8 mouse cellular contexts compared by ENCODE assay signal in the genomic region with DNA sequence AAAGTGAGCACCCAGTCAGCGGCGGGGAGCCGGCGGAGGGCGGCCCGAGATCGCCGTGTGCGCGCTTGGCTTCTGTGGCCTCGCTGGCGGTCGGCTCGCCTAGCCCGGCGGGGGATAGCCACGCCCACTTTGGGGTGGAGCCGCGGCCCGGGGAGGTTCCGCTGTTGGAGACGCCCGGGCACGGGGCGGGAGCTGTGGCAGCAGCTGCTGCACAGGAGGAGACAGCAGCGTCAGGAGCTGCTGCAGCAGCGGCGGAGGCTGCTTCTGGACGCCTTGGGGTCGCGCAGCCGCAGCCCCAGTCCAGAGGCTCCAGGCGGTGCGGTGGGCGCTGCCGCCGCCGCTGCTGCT. TPM values are rescaled to one million over a fixed set of nuclear protein-coding genes. Genes with fewer than 3 reads are reported as not detected.
DNase-seq lines count a peak whose midpoint lies in the region; ATAC-seq and TF ChIP-seq lines count a peak whose summit lies in the region.

Ttc7 (plus strand) TSS at position 181 of the 348 bp plus-strand sequence.

- no peak for TF ChIP-seq EP300 in MEL (IDR thresholded peaks at IDR 0.05; ENCODE audit: low read depth in 1 of 2, low read length in 2 of 2)
- TF ChIP-seq EP300 in lung, postnatal 0 days (IDR thresholded peaks at IDR 0.05), result no peak

- peak; percentile 96 for DNase-seq in MEL (ENCODE audit: low read depth, low spot score)
- DNase-seq in cerebellum, adult 2 months, result peak; percentile 87 to 89
- DNase-seq in forelimb bud, embryonic 11.5 days (ENCODE audit: low read depth, low spot score), result peak; percentile 91
- peak; percentile 96 for DNase-seq in layer of hippocampus, adult 9-11 months
- DNase-seq in lung, postnatal 0 days (ENCODE audit: low spot score), result peak; percentile 97
- DNase-seq in ovary, postnatal 14 days (ENCODE audit: low spot score), result peak; percentile 98
- peak; percentile 100 for DNase-seq in thymus, postnatal 14 days

- peak within 1 kb of the TSS; percentile 84 for H3K27ac ChIP-seq in MEL (ENCODE audit: control insufficient read depth, low read depth, low read length)
- H3K27ac ChIP-seq in cerebellum, adult 2 months (ENCODE audit: insufficient read depth, low read length), result no peak within 1 kb of the TSS
- peak within 1 kb of the TSS; percentile 98 for H3K27ac ChIP-seq in lung, postnatal 0 days (ENCODE audit: low read length)

- no peak for TF ChIP-seq RAD21 in MEL (IDR thresholded peaks at IDR 0.05; ENCODE audit: low read depth, low read length)

- no peak for TF ChIP-seq CTCF in MEL (IDR thresholded peaks at IDR 0.05 in 2 of 3, conservative IDR thresholded peaks at IDR 0.05 in 1 of 3; ENCODE audit: control insufficient read depth in 1 of 3, insufficient read depth in 1 of 3, low read depth in 2 of 3, low read length in 3 of 3, poor library complexity in 1 of 3, severe bottlenecking in 1 of 3)
- no peak for TF ChIP-seq CTCF in cerebellum, adult 2 months (IDR thresholded peaks at IDR 0.05; ENCODE audit: borderline replicate concordance, insufficient read depth, low read depth, low read length)
- TF ChIP-seq CTCF in lung, postnatal 0 days (IDR thresholded peaks at IDR 0.05), result no peak

- H3K27me3 ChIP-seq in MEL (ENCODE audit: control insufficient read depth in 1 of 2, insufficient read depth in 2 of 2, low read length in 2 of 2), result no peaks in the 10 kb centered on the region
- no peaks in the 10 kb centered on the region for H3K27me3 ChIP-seq in cerebellum, adult 2 months (ENCODE audit: control insufficient read depth, insufficient read depth, low read length)
- no peaks in the 10 kb centered on the region for H3K27me3 ChIP-seq in lung, postnatal 0 days (replicated peaks; ENCODE audit: insufficient read depth, low read length)

- peaks cover 12% of the 10 kb centered on the region for H3K79me2 ChIP-seq in MEL (ENCODE audit: control insufficient read depth, insufficient read depth, low read length, poor library complexity)

- peak within 1 kb of the TSS; percentile 79 to 93 for H3K4me3 ChIP-seq in MEL (ENCODE audit: control insufficient read depth in 1 of 2, insufficient read depth in 1 of 2, low read depth in 2 of 2, low read length in 2 of 2)
- H3K4me3 ChIP-seq in cerebellum, adult 2 months (replicated peaks; ENCODE audit: insufficient read depth, low read depth, low read length), result peak within 1 kb of the TSS; percentile 49
- peak within 1 kb of the TSS; percentile 78 for H3K4me3 ChIP-seq in lung, postnatal 0 days (ENCODE audit: low read depth, low read length)

- no peaks in the 10 kb centered on the region for H3K9me3 ChIP-seq in MEL (replicated peaks; ENCODE audit: insufficient read depth, low read length)
- H3K9me3 ChIP-seq in lung, postnatal 0 days (ENCODE audit: low read length), result no peaks in the 10 kb centered on the region

- peak within 1 kb of the TSS; percentile 93 for H3K9ac ChIP-seq in MEL (ENCODE audit: control insufficient read depth, low read depth, low read length, poor library complexity, severe bottlenecking)
- H3K9ac ChIP-seq in lung, postnatal 0 days (replicated peaks; ENCODE audit: low read depth), result peak within 1 kb of the TSS; percentile 96

- peak within 1 kb of the TSS; percentile 99 for H3K4me2 ChIP-seq in lung, postnatal 0 days (replicated peaks; ENCODE audit: low read depth, low read length)

- WGBS in cerebellum, adult 2 months, result under 1% methylated on average over 38 of the region's 38 CpGs
- WGBS in lung, postnatal 0 days, result under 1% methylated on average over 33 of the region's 38 CpGs

- H3K36me3 ChIP-seq in MEL (ENCODE audit: control insufficient read depth in 1 of 2, insufficient read depth in 2 of 2, low read length in 2 of 2), result 0 out of 4 replicates have a peak, but pooled peaks cover 0 to 4% of the 10 kb centered on the region in 2 experiments
- no peaks in the 10 kb centered on the region for H3K36me3 ChIP-seq in lung, postnatal 0 days (ENCODE audit: insufficient read depth, low read length)

- ATAC-seq in hematopoietic stem cell, adult 5-6 weeks (replicated peaks in 1 of 2; ENCODE audit: insufficient read depth in 1 of 2, low FRiP score in 2 of 2, low TSS enrichment in 1 of 2, low read depth in 1 of 2, poor library complexity in 2 of 2, severe bottlenecking in 2 of 2), result peak; percentile 64 to 77
- peak; percentile 95 for ATAC-seq in lung, postnatal 0 days

- TF ChIP-seq POLR2A in MEL (IDR thresholded peaks at IDR 0.05; ENCODE audit: control insufficient read depth in 1 of 2, insufficient read depth in 1 of 2, low read depth in 1 of 2, low read length in 2 of 2, poor library complexity in 1 of 2), result peak; percentile 72 to 84; a peak in 3 of 4 replicates
- TF ChIP-seq POLR2A in cerebellum, adult 2 months (IDR thresholded peaks at IDR 0.05; ENCODE audit: borderline replicate concordance, insufficient read depth, low read length), result no peak

- peaks cover 0 to 9% of the 10 kb centered on the region in 2 experiments; a peak in 2 of 4 replicates for H3K4me1 ChIP-seq in MEL (ENCODE audit: control insufficient read depth in 1 of 2, insufficient read depth in 2 of 2, low read length in 2 of 2)
- H3K4me1 ChIP-seq in cerebellum, adult 2 months (ENCODE audit: control insufficient read depth, insufficient read depth, low read length), result no peaks in the 10 kb centered on the region; the same call in 1 of the 2 replicates
- peaks cover 7% of the 10 kb centered on the region; the same call in 1 of the 2 replicates for H3K4me1 ChIP-seq in lung, postnatal 0 days (ENCODE audit: insufficient read depth, low read depth, low read length)

TF ChIP-seq in MEL, 35 proteins besides CTCF, POLR2A, EP300 and RAD21:
- TF ChIP-seq ZNF384 (IDR thresholded peaks at IDR 0.05; ENCODE audit: low read depth, low read length) (no peak), POLR2AphosphoS2 (IDR thresholded peaks at IDR 0.05; ENCODE audit: low read length) (peak; percentile 67; the same call in 1 of the 2 replicates), NRF1 (IDR thresholded peaks at IDR 0.05; ENCODE audit: insufficient read depth, low read depth, low read length, poor library complexity, severe bottlenecking) (peak; percentile 52), MAZ (IDR thresholded peaks at IDR 0.05; ENCODE audit: low read depth, low read length) (peak; percentile 64; the same call in 1 of the 2 replicates), SIN3A (IDR thresholded peaks at IDR 0.05; ENCODE audit: low read length) (peak; percentile 18; the same call in 1 of the 2 replicates), RCOR1 (IDR thresholded peaks at IDR 0.05; ENCODE audit: low read depth, low read length) (peak; percentile 44; the same call in 1 of the 2 replicates), TBP (IDR thresholded peaks at IDR 0.05; ENCODE audit: low read depth, low read length) (peak; percentile 22; the same call in 1 of the 2 replicates), ELF1 (IDR thresholded peaks at IDR 0.05; ENCODE audit: low read depth, low read length) (peak; percentile 34; the same call in 1 of the 2 replicates), BHLHE40 (IDR thresholded peaks at IDR 0.05; ENCODE audit: borderline replicate concordance, low read depth, low read length) (no peak), USF2 (IDR thresholded peaks at IDR 0.05; ENCODE audit: borderline replicate concordance in 1 of 2, insufficient read depth in 1 of 2, low read depth in 1 of 2, low read length in 2 of 2) (no peak), MEF2A (IDR thresholded peaks at IDR 0.05; ENCODE audit: extremely low read depth, insufficient replicate concordance, low read depth, low read length, poor library complexity, severe bottlenecking) (no peak; the same call in 1 of the 2 replicates), GATA1 (IDR thresholded peaks at IDR 0.05; ENCODE audit: low read depth, low read length) (no peak), MYC (IDR thresholded peaks at IDR 0.05; ENCODE audit: low read depth, low read length) (no peak), ETS1 (IDR thresholded peaks at IDR 0.05; ENCODE audit: low read depth, low read length) (peak; percentile 55), TCF12 (IDR thresholded peaks at IDR 0.05; ENCODE audit: low read depth, low read length) (peak; percentile 69), NELFE (IDR thresholded peaks at IDR 0.05; ENCODE audit: low read depth, low read length) (peak; percentile 72), ZMIZ1 (IDR thresholded peaks at IDR 0.05; ENCODE audit: low read depth, low read length) (peak; percentile 92), MXI1 (IDR thresholded peaks at IDR 0.05; ENCODE audit: low read depth, low read length) (peak; percentile 59)

RNA-seq across cellular contexts. Expression of gene Ttc7, which starts in this region (rescaled TPM):
- total RNA-seq in MEL (2012; rRNA removed), result 19.9 and 22.8 TPM in 2 replicates
- 10 to 100 TPM in 1 of 2 experiments, not detected in 1; 42.4 TPM for polyA plus RNA-seq in MEL (2012; ENCODE audit: insufficient read depth in 1 of 2, insufficient read length in 2 of 2, low read depth in 1 of 2, low replicate concordance in 2 of 2, missing spikeins in 1 of 2)
- polyA plus RNA-seq in cerebellum, adult 2 months (2012; rRNA removed), result 5.9 and 6.3 TPM in 2 replicates
- 37.5 and 44.6 TPM in 2 replicates for total RNA-seq in hematopoietic stem cell, adult 5-6 weeks (2017)
- polyA plus RNA-seq in lung, postnatal 0 days (2015; fragmentation: Nextera tagmentation; extraction: Ambion mirVana), result 14.2 and 16.4 TPM in 2 replicates
